Comparison of ENCODE assay signal across 26 mouse cellular contexts in genomic region chr5:27900186-27900585, GRCm38 (mm10). TPM values are rescaled to one million over a fixed set of nuclear protein-coding genes. Genes with fewer than 3 reads are reported as not detected.
"Had no signal": no experiment of that assay in that cellular context is flagged by ENCODE, and none has a peak within 500 bp of the region (broad histone marks: within the 10 kb centered on the region; RNA-seq: fewer than 3 reads in every experiment).

No protein-coding gene starts in this region.

- ATAC-seq: intestine, postnatal 0 days; midbrain, embryonic 13.5 days; midbrain, embryonic 16.5 days had no signal

- H3K4me2 ChIP-seq: liver, embryonic 11.5 days; liver, embryonic 15.5 days; lung, embryonic 15.5 days; midbrain, embryonic 13.5 days; neural tube, embryonic 13.5 days; stomach, embryonic 15.5 days had no signal

- H3K4me1 ChIP-seq: liver, embryonic 15.5 days; lung, embryonic 15.5 days; megakaryocyte, embryonic 14.5 days; midbrain, embryonic 10.5 days; midbrain, embryonic 13.5 days; neural tube, embryonic 13.5 days; stomach, embryonic 15.5 days had no signal

- H3K36me3 ChIP-seq: liver, embryonic 15.5 days; lung, embryonic 15.5 days; midbrain, embryonic 10.5 days; midbrain, embryonic 13.5 days; neural tube, embryonic 13.5 days; stomach, embryonic 15.5 days had no signal

- H3K27ac ChIP-seq: left cerebral cortex, adult 2 months; liver, embryonic 15.5 days; lung, embryonic 15.5 days; midbrain, embryonic 10.5 days; midbrain, embryonic 13.5 days; neural tube, embryonic 13.5 days; stomach, embryonic 15.5 days had no signal

- H3K9me3 ChIP-seq: liver, embryonic 15.5 days; lung, embryonic 15.5 days; neural tube, embryonic 13.5 days; stomach, embryonic 15.5 days had no signal

- H3K4me3 ChIP-seq: left cerebral cortex, adult 2 months; liver, embryonic 15.5 days; lung, embryonic 15.5 days; megakaryocyte, embryonic 14.5 days; midbrain, embryonic 10.5 days; midbrain, embryonic 13.5 days; myocyte; neural tube, embryonic 13.5 days; stomach, embryonic 15.5 days had no signal

- H3K27me3 ChIP-seq: liver, embryonic 15.5 days; lung, embryonic 15.5 days; megakaryocyte, embryonic 14.5 days; midbrain, embryonic 13.5 days; neural tube, embryonic 13.5 days; stomach, embryonic 15.5 days had no signal

- DNase-seq: layer of hippocampus, postnatal 36 days; lung, adult 18-20 months; lung, postnatal 10 days; lung, postnatal 36 days; retina, postnatal 1 day; right cerebral cortex, postnatal 25 days; spleen, adult 18-20 months; thymus, postnatal 25 days had no signal

- H3K9ac ChIP-seq: liver, embryonic 15.5 days; lung, embryonic 15.5 days; midbrain, embryonic 13.5 days; neural tube, embryonic 13.5 days; stomach, embryonic 15.5 days had no signal

RNA-seq across cellular contexts. Expression of gene Htr5a, which starts 58.2 kb away (rescaled TPM):
- total RNA-seq: monocyte, adult 5-6 weeks; neutrophil, adult 5-6 weeks had no signal
- polyA plus RNA-seq: intestine, postnatal 0 days; kidney, embryonic 16.5 days; limb, embryonic 11.5 days; limb, embryonic 14.5 days; liver, embryonic 11.5 days; liver, embryonic 15.5 days; lung, embryonic 15.5 days; myocyte; stomach, embryonic 15.5 days; thymus, postnatal 0 days had no signal
